Mouse (Mus musculus) neural tube, embryonic 12.5 days (tissue): ENCODE results near the gene Cnot10. TPM values are rescaled to one million over a fixed set of nuclear protein-coding genes. Genes with fewer than 3 reads are reported as not detected.

ENCODE experiments used
- ATAC-seq: fragments of 200-750 bp; cut with Nextera tagmentation; 2 replicates; pipeline ENCODE4 v1.8.0; 2017; ENCODE audit warnings: low read depth, mild to moderate bottlenecking, moderate TSS enrichment, moderate library complexity; ENCODE audit not compliant: low FRiP score
- H3K27ac ChIP-seq: fragments of 300-500 bp; sonication (generic); 2 replicates; pipeline ENCODE4 v1.5.1; 2016
- H3K27me3 ChIP-seq: fragments of 300-500 bp; sonication (generic); replicated peaks from 2 replicates; pipeline ENCODE4 v1.6.1; 2016; ENCODE audit warnings: mild to moderate bottlenecking
- H3K36me3 ChIP-seq: fragments of 300-500 bp; sonication (generic); 2 replicates; pipeline ENCODE4 v1.6.1; 2016; ENCODE audit warnings: mild to moderate bottlenecking
- H3K4me1 ChIP-seq: fragments of 300-500 bp; sonication (generic); 2 replicates; pipeline ENCODE4 v1.6.1; 2016
- H3K4me2 ChIP-seq: fragments of 300-500 bp; sonication (generic); replicated peaks from 2 replicates; pipeline ENCODE4 v1.6.1; 2016; ENCODE audit warnings: mild to moderate bottlenecking
- H3K4me3 ChIP-seq: fragments of 300-500 bp; sonication (generic); 2 replicates; pipeline ENCODE4 v1.5.1; 2016
- H3K9ac ChIP-seq: fragments of 300-500 bp; sonication (generic); 2 replicates; pipeline ENCODE4 v1.6.1; 2016; ENCODE audit warnings: mild to moderate bottlenecking
- H3K9me3 ChIP-seq: fragments of 300-500 bp; sonication (generic); 2 replicates; pipeline ENCODE4 v1.6.1; 2016; ENCODE audit warnings: mild to moderate bottlenecking
- WGBS: fragments of 180-500 bp; shearing (Covaris S2); methylation state at CpG from one replicate; pipeline ENCODE4 v1.1.7; 2016; 5-methylcytosine and 5-hydroxymethylcytosine counted together
- polyA plus RNA-seq: library from polyadenylated mRNA; unstranded; fragments of >200 nt; fragmentation: Nextera tagmentation; extraction: Ambion mirVana; gene quantifications from 2 replicates; pipeline ENCODE4 v1.2.1, GENCODE M21; 2016

Gene Cnot10
- polyA plus RNA-seq, 1 experiment from 2014 or later = 64.3 TPM

- Histone ChIP-seq H3K4me3 (peak within 1 kb of the TSS; percentile 67), H3K36me3 (no peaks in the 10 kb centered on the region), H3K4me2 (peak within 1 kb of the TSS; percentile 87), H3K9ac (peak within 1 kb of the TSS; percentile 75), H3K27ac (peak within 1 kb of the TSS; percentile 80), H3K9me3 (no peaks in the 10 kb centered on the region), H3K27me3 (peaks cover 19% of the 10 kb centered on the region), H3K4me1 (peaks cover 42% of the 10 kb centered on the region)
- peak; percentile 78 for ATAC-seq
- under 1% methylated on average over 91 of the region's 91 CpGs for WGBS
These were observed 76.0 kb downstream of the Cnot10 start, which contains the start of gene Trim71 for GRCm38 (mm10) chr9:114563761-114564606. Gene Trim71 (minus strand): TSS chr9:114564369.

GRCm38 (mm10) chr9:114562919-114563751 is 76.8 kb downstream of the Cnot10 start:
- H3K4me3 ChIP-seq = peak overlapping the region; percentile 67
- H3K36me3 ChIP-seq = no peaks in the 10 kb centered on the region
- peak overlapping the region; percentile 87 for H3K4me2 ChIP-seq
- H3K27me3 ChIP-seq = peaks cover 19% of the 10 kb centered on the region
- H3K27ac ChIP-seq = peak overlapping the region; percentile 80
- peak; percentile 48 for ATAC-seq
- peaks cover 42% of the 10 kb centered on the region for H3K4me1 ChIP-seq
- WGBS = under 1% methylated on average over 116 of the region's 122 CpGs
- no peaks in the 10 kb centered on the region for H3K9me3 ChIP-seq
- peak overlapping the region; percentile 75 for H3K9ac ChIP-seq

- Histone ChIP-seq H3K36me3 (no peaks in the 10 kb centered on the region), H3K9me3 (no peaks in the 10 kb centered on the region), H3K4me3 (peak overlapping the region; percentile 67), H3K27ac (no peak overlapping the region), H3K4me2 (peak overlapping the region; percentile 87), H3K4me1 (peaks cover 42% of the 10 kb centered on the region), H3K9ac (peak overlapping the region; percentile 75), H3K27me3 (peaks cover 19% of the 10 kb centered on the region)
- WGBS = under 1% methylated on average over 95 of the region's 101 CpGs
- peak; percentile 2; the same call in 1 of the 2 replicates for ATAC-seq
These were observed 77.7 kb downstream of the Cnot10 start for GRCm38 (mm10) chr9:114562031-114562918.

GRCm38 (mm10) chr9:114561671-114561971 is 78.4 kb downstream of the Cnot10 start:
- no peak for ATAC-seq
- Histone ChIP-seq H3K9me3 (no peaks in the 10 kb centered on the region), H3K4me1 (peaks cover 42% of the 10 kb centered on the region), H3K27me3 (peaks cover 19% of the 10 kb centered on the region), H3K4me3 (peak overlapping the region; percentile 67), H3K36me3 (no peaks in the 10 kb centered on the region), H3K27ac (no peak overlapping the region), H3K4me2 (peak overlapping the region; percentile 87), H3K9ac (peak overlapping the region; percentile 47; the same call in 1 of the 2 replicates)
- WGBS = under 1% methylated on average over 12 of the region's 12 CpGs

GRCm38 (mm10) chr9:114560771-114561670 is 79.0 kb downstream of the Cnot10 start:
- peaks cover 19% of the 10 kb centered on the region for H3K27me3 ChIP-seq
- H3K4me1 ChIP-seq = peaks cover 45% of the 10 kb centered on the region
- H3K9ac ChIP-seq = peak overlapping the region; percentile 47
- H3K36me3 ChIP-seq = no peaks in the 10 kb centered on the region
- ATAC-seq = no peak
- 1% methylated on average over 36 of the region's 36 CpGs for WGBS
- peak overlapping the region; percentile 67 for H3K4me3 ChIP-seq
- no peak overlapping the region for H3K27ac ChIP-seq
- no peaks in the 10 kb centered on the region for H3K9me3 ChIP-seq
- H3K4me2 ChIP-seq = peak overlapping the region; percentile 87

- Histone ChIP-seq H3K9me3 (no peaks in the 10 kb centered on the region), H3K9ac (no peak overlapping the region), H3K4me1 (peaks cover 47% of the 10 kb centered on the region), H3K4me3 (peak overlapping the region; percentile 67; the same call in 1 of the 2 replicates), H3K27me3 (peaks cover 19% of the 10 kb centered on the region), H3K36me3 (no peaks in the 10 kb centered on the region), H3K27ac (no peak overlapping the region), H3K4me2 (peak overlapping the region; percentile 87)
- no peak for ATAC-seq
- WGBS = 6% methylated on average over 7 of the region's 7 CpGs
These were observed 79.8 kb downstream of the Cnot10 start for GRCm38 (mm10) chr9:114560141-114560540.

- H3K9me3 ChIP-seq = no peaks in the 10 kb centered on the region
- peaks cover 44% of the 10 kb centered on the region for H3K4me1 ChIP-seq
- H3K4me3 ChIP-seq = no peak overlapping the region
- H3K9ac ChIP-seq = no peak overlapping the region
- H3K27ac ChIP-seq = no peak overlapping the region
- no peak overlapping the region for H3K4me2 ChIP-seq
- H3K36me3 ChIP-seq = no peaks in the 10 kb centered on the region
- 10% methylated on average over 7 of the region's 7 CpGs for WGBS
- 0 out of 2 replicates have a peak, but pooled peaks cover 11% of the 10 kb centered on the region for H3K27me3 ChIP-seq
- no peak for ATAC-seq
These were observed 82.9 kb downstream of the Cnot10 start for GRCm38 (mm10) chr9:114557086-114557485.

GRCm38 (mm10) chr9:114556276-114556855 is 83.6 kb downstream of the Cnot10 start:
- ATAC-seq = no peak
- Histone ChIP-seq H3K4me2 (no peak overlapping the region), H3K36me3 (no peaks in the 10 kb centered on the region), H3K9me3 (no peaks in the 10 kb centered on the region), H3K4me1 (peaks cover 39% of the 10 kb centered on the region), H3K9ac (no peak overlapping the region), H3K4me3 (no peak overlapping the region), H3K27me3 (0 out of 2 replicates have a peak, but pooled peaks cover 7% of the 10 kb centered on the region), H3K27ac (no peak overlapping the region)
- 25% methylated on average over 10 of the region's 10 CpGs for WGBS

- H3K36me3 ChIP-seq = no peaks in the 10 kb centered on the region
- peak; percentile 74 for ATAC-seq
- H3K27ac ChIP-seq = no peak overlapping the region
- no peaks in the 10 kb centered on the region for H3K9me3 ChIP-seq
- no peak overlapping the region for H3K4me3 ChIP-seq
- WGBS = 45% methylated on average over 5 of the region's 5 CpGs
- H3K27me3 ChIP-seq = no peaks in the 10 kb centered on the region
- peaks cover 23% of the 10 kb centered on the region for H3K4me1 ChIP-seq
- H3K4me2 ChIP-seq = no peak overlapping the region
- H3K9ac ChIP-seq = no peak overlapping the region
These were observed 85.5 kb downstream of the Cnot10 start for GRCm38 (mm10) chr9:114554355-114554979.

- Histone ChIP-seq H3K27me3 (no peaks in the 10 kb centered on the region), H3K9me3 (no peaks in the 10 kb centered on the region), H3K4me1 (peaks cover 27% of the 10 kb centered on the region), H3K27ac (no peak overlapping the region), H3K9ac (no peak overlapping the region), H3K4me2 (no peak overlapping the region), H3K4me3 (no peak overlapping the region), H3K36me3 (no peaks in the 10 kb centered on the region)
- no peak for ATAC-seq
These were observed 86.2 kb downstream of the Cnot10 start for GRCm38 (mm10) chr9:114553828-114554227.
